Mouse (Mus musculus) gastrocnemius, postnatal 36 days (tissue): Measurements from ENCODE around the gene Bcl2l1. TPM values are rescaled to one million over a fixed set of nuclear protein-coding genes. Genes with fewer than 3 reads are reported as not detected.
A peak's percentile ranks its signal among the peaks of the same experiment; 100 is the strongest.

Experiments
- DNase-seq, 2 experiments: peaks; one replicate each; pipeline ENCODE4 v3.0.0; 2022
- intact Hi-C: fragments of 180-260 bp; cut with DNase I; formaldehyde crosslinking; loops from one replicate; pipeline ENCODE4 v1.15.1; 2025
- total RNA-seq, 2 experiments: library from RNA; stranded (reverse); gene quantifications; 2 replicates each; pipeline ENCODE4 v1.2.3; 2021

Gene Bcl2l1
- total RNA-seq, 2 experiments from 2014 or later: 15.4 to 17.6 TPM

DNA sequence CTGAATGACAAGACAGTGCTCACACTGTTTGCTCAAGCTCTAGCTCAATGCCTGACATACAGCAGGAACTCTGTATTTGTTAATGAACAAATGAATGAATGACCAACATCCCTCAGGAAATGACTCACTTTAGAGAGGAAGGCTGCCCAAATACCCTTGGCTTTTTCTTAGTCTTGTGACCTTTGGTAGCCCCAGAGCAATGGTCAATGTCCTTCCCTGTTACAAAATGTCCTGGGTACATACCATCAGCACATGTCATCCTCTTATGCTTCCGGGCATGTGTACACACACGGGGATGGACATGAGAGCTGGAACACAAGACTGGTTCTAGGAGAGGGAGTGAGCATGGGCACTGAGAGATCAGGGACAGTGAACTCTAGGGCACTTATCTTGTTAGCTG lies 25.5 kb downstream of the Bcl2l1 start:
- intact Hi-C loops: no loop called here

DNA sequence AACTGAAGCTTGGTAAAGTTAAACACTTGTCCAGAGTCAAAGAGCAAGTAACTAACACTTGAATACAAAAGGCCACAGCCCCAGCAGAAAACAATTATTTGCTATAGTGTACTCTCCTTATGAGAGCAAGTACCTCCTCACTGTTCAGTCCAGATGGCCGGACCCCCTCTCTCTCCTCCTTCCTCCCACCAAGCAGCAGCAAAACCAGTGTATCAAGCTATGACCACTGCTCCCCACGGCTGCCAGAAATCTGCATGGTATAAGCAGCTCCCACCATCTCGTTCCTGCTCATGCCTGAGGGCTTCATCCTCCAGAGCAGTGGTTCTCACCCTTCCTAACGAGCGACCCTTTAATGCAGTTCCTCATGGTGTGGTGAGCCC lies 26.4 kb downstream of the Bcl2l1 start:
- no peak for DNase-seq

More for the DNA sequence above, 25.5 kb downstream of the Bcl2l1 start:
- no peak for DNase-seq

DNA sequence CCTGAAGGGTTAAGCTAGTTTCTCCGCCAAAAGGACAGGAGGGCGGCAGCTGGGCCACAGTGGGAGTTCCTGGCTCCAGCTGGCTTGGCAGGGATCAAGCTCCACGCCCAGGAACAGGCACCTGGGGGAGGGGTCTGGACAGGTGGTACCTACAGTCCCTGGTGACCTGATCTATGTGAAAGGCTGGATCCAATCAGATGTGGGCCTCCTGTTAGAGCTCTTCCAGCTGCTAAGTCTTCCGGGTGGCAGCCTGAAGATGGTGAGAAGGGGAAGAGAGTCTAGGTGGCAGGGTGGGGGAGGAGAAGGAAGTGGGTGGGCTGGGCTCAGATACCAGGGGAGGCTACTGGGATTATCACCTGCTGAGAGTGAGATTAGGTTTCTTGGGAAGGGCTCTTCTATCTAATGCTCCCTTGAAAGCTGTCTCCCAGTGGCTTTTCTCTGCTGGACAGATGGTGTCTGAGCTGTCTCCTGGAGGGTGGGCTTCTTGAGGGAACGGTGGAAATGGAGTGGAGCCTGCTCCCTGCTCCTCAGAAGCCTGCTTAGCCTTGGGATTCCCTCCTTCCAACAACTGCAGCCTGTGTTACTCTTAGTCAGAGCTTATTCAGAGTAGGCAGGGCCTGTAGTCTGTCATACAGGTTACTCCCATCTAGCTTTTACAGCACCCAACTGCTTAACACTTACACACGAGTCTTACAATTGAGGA lies 27.0 kb downstream of the Bcl2l1 start:
- intact Hi-C loops: no loop called here
- DNase-seq: no peak

More for the DNA sequence above, 26.4 kb downstream of the Bcl2l1 start:
- intact Hi-C loops: no loop called here

DNA sequence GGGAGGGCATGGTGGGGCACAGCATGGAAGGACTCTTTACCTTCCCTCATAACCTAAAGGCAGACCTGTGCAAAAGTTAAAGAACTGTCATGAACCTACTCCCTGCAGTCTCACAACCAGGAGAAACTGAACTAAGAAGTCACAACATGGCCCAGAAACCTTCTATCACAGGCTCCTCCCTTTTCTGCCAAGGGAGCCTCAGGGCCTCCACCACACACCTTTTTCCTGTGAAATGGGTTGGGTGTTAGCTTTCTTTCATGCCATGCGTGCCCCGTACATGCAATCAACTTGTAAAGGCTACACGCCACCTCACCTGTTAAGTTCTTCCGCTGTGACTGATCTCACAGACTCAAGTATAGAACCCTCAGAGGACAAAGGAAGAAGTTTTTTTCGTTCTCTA lies 28.4 kb downstream of the Bcl2l1 start:
- DNase-seq: no peak
- intact Hi-C loops: no loop called here

DNA sequence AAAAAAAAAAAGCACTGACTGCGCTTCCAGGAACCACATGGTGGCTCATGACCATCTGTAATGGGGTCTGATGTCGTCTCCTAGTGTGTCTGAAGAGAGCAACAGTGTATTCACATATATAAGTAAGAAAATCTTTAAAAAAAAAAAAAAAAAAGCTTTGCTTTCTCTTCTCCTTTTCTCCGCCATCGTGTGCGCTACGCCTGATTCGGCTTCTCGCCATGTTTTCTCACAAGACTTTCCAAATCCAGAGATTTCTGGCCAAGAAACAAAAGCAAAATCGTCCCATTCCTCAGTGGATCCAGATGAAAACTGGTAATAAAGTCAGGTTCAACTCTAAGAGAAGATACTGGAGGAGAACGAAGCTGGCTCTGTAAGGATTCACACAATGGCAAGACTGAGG lies 29.2 kb downstream of the Bcl2l1 start:
- intact Hi-C loops: no loop called here
- DNase-seq: no peak

DNA sequence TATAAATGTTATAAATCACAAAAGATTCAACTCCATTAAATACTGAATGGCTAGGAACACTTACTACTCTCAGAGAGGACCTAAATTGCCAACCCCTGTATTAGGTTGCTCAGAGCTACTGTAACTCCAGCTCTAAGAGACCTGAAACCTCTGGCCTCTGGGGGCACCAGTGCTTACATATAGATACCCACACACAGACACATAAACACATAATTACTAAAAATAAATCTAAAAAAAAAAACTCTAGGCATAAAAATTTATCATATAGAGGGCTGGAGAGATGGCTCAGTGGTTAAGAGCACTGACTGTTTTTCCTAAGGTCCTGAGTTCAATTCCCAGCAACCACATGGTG lies 30.8 kb downstream of the Bcl2l1 start:
- intact Hi-C loops: no loop called here
- no peak for DNase-seq

DNA sequence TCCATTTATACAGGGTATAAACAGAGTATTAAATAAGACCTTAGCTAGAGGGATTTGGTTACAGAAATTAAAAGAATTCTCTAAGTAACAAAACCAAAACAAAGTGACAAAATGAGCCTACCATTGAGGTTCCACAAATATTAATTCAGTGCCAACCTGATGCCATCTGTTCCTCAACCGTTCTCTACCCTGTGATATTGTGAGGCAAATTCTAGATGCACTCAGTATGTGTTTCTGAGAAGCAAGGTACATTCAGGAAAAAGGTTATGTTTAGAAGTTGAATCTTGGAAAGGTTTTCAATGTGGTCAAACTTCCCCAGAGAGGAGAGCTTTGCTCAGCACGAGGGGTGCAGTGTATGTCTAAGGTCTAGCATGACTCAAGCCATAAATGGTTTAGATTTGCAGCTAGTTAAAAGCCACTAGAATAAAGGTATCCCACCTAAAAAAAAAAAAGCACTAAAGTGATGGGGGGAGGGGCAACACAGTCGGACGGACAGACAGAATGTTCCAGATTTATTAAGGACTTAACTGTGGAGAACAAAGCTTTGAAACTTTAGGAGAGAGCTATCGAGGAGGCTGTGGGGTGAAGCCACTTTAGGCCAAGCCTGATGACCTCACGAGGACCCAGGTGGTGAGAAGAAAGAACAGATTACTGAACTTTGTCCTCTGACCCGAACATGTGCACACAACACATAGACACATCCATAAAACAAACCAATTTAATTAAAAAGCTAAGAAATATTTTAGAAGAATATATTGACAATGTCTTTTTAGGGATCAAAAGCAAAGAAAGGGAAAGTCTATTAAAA lies 31.4 kb downstream of the Bcl2l1 start:
- no peak for DNase-seq
- intact Hi-C loops: no loop called here

DNA sequence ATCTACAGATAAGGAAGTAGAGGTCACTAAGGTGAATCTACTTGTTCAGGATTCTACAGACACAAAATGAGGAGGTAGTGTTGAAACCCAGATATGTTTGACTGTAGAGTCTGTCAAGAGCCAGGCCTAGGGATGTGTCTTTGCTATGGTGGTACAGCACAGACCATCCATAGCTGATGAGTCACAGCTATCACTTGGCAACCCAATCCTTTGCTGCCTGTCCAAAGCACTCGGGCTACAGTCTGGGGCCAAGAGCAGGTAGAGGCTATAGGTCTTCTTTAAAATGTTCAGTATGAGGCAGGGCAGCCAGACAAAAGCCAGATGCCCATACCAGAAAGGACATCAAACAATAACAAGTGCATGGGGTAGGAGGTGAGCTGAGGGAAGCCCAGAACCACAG lies 33.9 kb downstream of the Bcl2l1 start:
- DNase-seq: no peak

DNA sequence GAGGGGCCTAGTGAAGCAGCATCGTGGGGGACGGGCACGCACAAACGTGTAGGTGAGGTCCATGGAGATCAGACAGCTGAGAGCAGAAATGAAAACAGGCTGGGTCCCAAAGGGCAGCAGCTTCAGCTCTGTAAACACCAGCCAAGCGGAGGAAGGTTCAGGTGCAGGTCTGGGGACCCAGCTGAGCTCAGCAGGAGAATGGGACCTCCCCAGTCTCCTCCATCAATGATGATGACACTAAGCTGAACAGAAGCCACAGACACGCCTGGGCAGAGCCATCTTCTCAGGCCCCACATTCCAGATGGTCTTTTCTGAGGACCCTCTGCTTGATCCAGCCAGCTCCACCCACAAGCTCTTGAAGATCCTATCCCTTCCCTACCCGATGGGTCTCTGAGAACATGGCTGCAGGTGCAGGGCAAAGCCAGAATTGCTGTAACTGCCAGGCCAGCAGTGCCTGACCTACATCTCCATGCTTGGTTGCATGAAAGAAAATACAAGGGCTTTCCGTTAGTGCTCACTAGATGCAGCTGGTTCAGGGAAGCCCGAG lies 37.2 kb downstream of the Bcl2l1 start:
- intact Hi-C loops: no loop called here
- DNase-seq: no peak

More for the DNA sequence above, 33.9 kb downstream of the Bcl2l1 start:
- intact Hi-C loops: no loop called here

DNA sequence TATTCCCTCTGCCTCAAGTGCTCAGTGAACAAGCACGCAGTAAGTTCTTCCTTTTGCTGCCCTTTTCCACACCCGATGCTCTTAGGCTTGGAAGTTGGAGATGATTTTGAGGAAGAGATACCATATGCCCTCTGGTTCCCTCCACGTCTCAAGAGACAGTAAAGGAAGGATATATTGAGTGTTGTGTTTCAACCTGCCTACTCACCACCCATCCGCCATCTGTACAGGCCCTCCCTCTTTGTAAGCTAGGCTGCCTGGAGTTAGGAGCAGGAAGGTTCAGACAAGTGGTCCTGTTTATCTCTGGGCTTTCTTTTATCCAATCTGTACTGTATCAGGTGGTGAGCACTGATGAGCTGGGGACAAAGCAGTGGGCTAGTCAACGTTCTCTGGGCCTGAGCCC lies 38.1 kb downstream of the Bcl2l1 start:
- DNase-seq: no peak
- intact Hi-C loops: no loop called here

DNA sequence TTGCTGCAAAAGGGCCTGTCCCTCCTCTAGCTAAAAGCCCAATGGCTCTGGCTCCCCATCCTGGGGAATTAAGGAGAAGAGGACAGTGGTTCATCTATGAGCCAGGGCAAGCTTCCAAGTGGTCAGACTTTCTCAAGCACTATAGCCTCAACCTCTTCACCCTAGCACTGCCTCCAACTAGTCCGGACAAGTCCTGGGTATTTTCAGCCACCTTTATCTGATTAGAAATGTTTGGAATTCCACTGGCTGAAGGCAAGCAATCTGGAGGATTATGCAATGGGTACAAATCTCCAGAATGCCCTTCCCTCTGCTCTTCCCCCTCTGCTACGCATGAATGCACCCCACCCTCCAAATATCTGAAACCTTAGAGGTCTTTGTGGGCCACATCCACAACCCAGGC lies 39.1 kb downstream of the Bcl2l1 start:
- intact Hi-C loops: no loop called here
- no peak for DNase-seq

DNA sequence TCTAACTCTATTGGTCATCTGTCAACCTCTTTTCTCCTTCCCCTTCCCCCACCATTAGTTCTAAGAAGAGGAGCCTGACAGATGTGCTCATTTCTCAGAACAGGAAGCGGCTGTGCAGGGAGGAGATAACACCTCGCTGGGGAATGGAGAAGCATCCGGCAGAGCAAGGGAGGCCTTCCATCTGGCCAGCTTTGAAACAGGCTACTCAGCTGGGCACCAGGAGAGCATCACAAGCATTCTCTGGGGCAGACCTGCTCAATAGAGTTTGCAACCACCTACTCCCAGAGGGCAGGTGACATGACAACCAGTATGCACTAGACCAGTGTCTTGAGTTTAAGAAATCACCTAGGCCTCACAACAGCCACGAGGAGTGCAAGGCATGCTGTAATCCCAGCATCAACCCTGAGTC lies 41.9 kb downstream of the Bcl2l1 start:
- DNase-seq: no peak

DNA sequence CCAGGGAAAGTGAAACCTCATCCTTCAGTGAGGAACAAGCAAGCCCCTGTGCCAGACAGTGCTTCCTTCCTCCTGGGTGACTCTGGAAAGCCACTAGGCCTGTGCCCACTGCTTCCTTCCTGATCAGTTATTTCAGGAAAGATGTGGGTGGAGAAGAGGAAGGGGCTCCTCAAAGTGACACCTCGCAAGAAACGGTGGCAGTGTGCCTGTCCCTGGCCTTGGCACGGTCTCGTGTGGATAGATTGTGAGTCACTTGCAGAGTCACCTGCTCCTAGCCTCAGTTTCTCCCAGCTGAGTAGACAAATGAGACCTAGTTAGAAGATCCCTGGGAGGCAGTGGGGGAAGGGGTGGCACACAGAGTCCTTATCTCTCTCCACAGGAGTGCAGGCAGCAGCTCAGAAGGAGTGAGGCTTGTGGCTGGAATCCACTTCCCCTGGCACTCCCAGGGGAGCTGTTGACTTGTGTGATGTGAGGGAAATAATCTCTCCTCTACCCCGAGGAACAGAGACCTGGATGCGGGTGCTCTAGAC lies 42.6 kb downstream of the Bcl2l1 start:
- intact Hi-C loops: loop anchor here (5.0 kb wide), 1 partner anchor 33 kb away; no protein-coding TSS in a partner anchor

More for the DNA sequence above, 41.9 kb downstream of the Bcl2l1 start:
- intact Hi-C loops: loop anchor here (5.0 kb wide), 1 partner anchor 33 kb away; no protein-coding TSS in a partner anchor

DNA sequence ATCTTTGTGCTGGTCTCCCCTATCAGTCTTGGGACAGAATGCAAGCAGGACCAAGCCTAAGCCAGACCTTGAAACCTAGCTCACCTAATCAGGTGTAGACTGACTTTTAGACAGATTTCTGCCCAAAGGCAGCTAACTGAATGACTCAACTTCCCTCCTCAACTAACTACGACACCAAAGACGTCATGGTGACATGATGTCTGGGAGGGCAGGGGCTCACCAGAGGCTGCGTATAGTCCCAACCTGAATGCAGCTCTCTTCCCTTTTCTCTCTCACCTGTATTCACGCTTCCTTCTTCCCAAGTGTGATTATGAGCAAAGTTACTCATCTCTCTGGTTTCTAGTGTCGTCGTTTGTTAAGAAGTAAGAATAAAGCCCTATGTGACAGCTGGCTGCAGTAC lies 44.0 kb downstream of the Bcl2l1 start:
- intact Hi-C loops: loop anchor here (5.0 kb wide), 1 partner anchor 35 kb away; no protein-coding TSS in a partner anchor
- DNase-seq: no peak

More for the DNA sequence above, 42.6 kb downstream of the Bcl2l1 start:
- DNase-seq: no peak

DNA sequence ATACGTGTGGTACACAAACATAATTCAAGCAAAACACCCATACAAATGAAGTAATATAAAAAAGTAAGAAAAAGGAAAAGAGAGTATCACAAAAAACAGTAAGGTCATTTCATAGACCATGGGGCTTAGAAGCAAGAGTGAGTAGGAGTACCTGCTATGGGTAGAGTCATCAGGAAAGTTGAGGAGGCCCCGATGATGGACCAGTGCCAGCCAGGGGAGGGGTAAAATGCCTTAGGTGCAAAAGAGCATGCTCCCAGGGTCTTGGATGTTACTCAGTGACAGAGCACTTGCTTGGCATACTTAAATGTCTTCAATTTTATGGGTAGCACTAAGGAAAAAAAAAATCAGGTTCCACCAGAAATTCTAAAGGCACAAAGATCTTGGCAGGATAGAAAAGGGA lies 44.4 kb downstream of the Bcl2l1 start:
- intact Hi-C loops: loop anchor here (5.0 kb wide), 1 partner anchor 35 kb away; no protein-coding TSS in a partner anchor
- DNase-seq: no peak

DNA sequence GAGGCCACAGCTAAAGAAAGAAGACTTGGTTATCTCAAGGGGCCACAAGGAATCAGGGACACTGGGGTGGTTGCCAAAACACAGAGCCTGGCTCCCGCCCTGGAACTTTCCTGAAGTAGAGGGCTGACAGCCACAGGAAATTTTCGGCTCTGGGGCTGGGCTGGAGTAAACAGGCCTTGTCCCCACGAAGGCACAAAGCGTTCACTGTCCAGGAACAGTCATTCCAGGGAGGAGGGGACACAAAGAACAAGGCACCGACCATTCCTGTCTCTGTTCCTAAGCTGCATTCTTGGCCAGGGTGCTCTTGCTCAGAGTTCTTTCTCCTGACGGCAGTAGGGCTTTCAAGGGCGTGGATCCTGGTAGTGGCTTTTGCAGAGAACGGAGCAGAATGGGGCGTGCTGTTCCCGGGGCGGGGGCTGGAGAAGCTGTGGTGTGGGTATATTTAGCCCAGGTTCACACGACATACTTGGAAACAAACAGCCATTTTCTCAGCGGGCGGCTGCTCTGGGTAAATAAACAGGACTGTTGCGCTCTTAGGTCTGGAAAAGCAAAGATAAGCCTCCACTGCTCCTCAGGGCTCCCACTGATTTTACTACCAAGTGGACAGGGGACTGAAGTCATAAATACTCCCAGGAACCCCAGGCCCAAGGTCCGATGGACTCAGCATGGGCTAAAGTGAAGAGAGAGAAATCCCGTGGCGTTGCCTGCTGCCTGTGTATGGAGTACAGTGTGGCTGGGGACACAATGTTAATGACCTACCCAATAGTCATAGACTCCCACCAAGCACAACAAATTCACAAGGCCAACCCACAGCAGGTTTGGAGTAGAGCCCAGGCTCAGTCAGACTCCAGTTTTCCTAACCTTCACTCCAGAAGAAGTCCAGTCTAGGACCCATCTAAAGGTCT lies 45.8 kb downstream of the Bcl2l1 start:
- peak; percentile 71 to 79 for DNase-seq
- intact Hi-C loops: loop anchor here (5.0 kb wide), 1 partner anchor 37 kb away; no protein-coding TSS in a partner anchor

DNA sequence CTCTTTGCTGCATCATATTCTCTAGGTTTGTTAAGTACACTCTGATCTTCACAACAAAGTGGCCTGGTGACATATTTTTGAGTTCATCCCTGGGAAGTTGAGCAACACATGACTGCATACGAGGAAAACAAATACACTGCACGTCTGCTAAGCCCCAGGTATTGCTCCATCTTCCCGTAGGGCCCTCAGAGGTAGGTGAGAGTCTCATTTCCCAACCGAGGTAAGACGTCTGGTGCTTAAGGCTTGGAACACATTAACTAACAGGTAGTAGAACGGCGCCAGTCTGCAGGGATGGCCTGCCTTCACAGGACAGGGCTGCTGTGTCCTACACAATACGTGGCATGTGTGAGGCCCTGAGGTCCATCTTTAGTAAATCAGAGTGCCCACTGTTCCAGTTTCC lies 46.9 kb downstream of the Bcl2l1 start:
- intact Hi-C loops: loop anchor here (5.0 kb wide), 1 partner anchor 38 kb away; no protein-coding TSS in a partner anchor
- DNase-seq: no peak

DNA sequence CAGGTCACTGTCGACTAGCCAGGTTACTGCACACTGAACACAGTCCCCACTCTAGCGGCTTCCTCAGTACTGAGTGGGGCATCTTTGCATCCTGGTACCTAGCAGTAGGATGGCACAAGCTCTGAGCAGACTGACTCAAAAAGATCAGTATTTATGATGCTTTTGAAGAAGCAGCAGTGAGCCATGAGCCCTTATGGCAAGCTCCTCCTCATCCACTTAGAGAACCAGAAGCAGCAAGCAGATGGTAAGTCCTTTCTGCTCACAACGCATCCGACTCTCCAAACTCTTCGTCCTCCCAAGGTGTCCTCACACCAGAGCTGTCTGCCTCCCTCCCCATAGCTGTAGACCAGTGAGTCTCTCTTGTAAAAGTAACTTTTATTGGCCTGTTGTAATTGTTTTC lies 48.3 kb downstream of the Bcl2l1 start:
- intact Hi-C loops: no loop called here
- DNase-seq: no peak

DNA sequence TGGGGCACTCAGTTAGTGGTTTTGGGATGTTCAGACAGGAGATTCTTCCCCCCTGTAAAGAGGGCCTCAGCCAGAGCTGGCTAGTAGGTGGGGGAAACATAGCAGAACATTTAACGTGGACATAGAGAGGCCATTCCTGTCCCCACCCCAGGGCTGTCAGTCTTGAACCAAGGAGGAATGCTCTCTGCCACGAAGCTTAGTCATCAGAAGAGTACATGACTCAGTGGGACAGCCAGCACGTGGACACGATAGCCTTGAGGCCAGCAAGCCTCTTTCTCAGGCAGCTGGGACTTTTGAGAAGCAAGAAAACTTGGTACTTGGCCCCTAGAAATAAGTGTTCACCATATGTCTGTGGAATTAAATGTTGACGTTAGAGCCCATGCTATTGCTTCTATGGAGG lies 48.9 kb downstream of the Bcl2l1 start:
- intact Hi-C loops: no loop called here
- no peak for DNase-seq
